ENCODE assay signal across 9 mouse cellular contexts in genomic region chrX:21293666-21294065, GRCm38 (mm10).
DNase-seq lines count a peak whose midpoint lies in the region; ATAC-seq lines count a peak whose summit lies in the region.
"Had no signal": no experiment of that assay in that cellular context is flagged by ENCODE, and none has a peak within 500 bp of the region (broad histone marks: within the 10 kb centered on the region; RNA-seq: fewer than 3 reads in every experiment).

No protein-coding gene starts in this region.

- ATAC-seq in forebrain, embryonic 14.5 days, result no peak
- no peak for ATAC-seq in forebrain, embryonic 12.5 days (ENCODE audit: low FRiP score)
- ATAC-seq in embryonic facial prominence, embryonic 14.5 days (ENCODE audit: low read depth), result no peak
- ATAC-seq in monocyte, adult 5-6 weeks (replicated peaks; ENCODE audit: insufficient number of reproducible peaks, low FRiP score, low TSS enrichment, poor library complexity, severe bottlenecking), result no peak

- 21% methylated on average over 5 of the region's 5 CpGs for WGBS in forebrain, embryonic 14.5 days
- 27% methylated on average over 5 of the region's 5 CpGs for WGBS in forebrain, embryonic 12.5 days
- 21% methylated on average over 4 of the region's 5 CpGs for WGBS in embryonic facial prominence, embryonic 14.5 days

- H3K27ac ChIP-seq in forebrain, embryonic 14.5 days (ENCODE audit: low read depth, low read length), result no peak overlapping the region
- no peak overlapping the region for H3K27ac ChIP-seq in forebrain, embryonic 12.5 days
- no peak overlapping the region for H3K27ac ChIP-seq in embryonic facial prominence, embryonic 14.5 days (replicated peaks; ENCODE audit: low read depth, low read length)
- H3K27ac ChIP-seq: midbrain, embryonic 12.5 days had no signal

- no peaks in the 10 kb centered on the region for H3K9me3 ChIP-seq in forebrain, embryonic 14.5 days (replicated peaks; ENCODE audit: control insufficient read depth, low read length)
- H3K9me3 ChIP-seq in forebrain, embryonic 12.5 days, result 0 out of 2 replicates have a peak, but pooled peaks cover 3% of the 10 kb centered on the region
- no peaks in the 10 kb centered on the region for H3K9me3 ChIP-seq in embryonic facial prominence, embryonic 14.5 days (ENCODE audit: control insufficient read depth, low read length)
- H3K9me3 ChIP-seq: midbrain, embryonic 12.5 days had no signal

- peak; percentile 42 for DNase-seq in forebrain, embryonic 14.5 days (ENCODE audit: low spot score)
- DNase-seq in lung, adult 18-20 months, result peak; percentile 7 to 12
- no peak for DNase-seq in lung, postnatal 25 days (ENCODE audit: low spot score)
- peak; percentile 70 for DNase-seq in adrenal gland, postnatal 10 days
- peak; percentile 8 for DNase-seq in embryonic facial prominence, embryonic 14.5 days (ENCODE audit: low spot score)
- DNase-seq in lung, postnatal 14 days, result peak; percentile 60

- H3K36me3 ChIP-seq in forebrain, embryonic 14.5 days (ENCODE audit: control insufficient read depth, insufficient read depth, low read length), result no peaks in the 10 kb centered on the region
- no peaks in the 10 kb centered on the region for H3K36me3 ChIP-seq in forebrain, embryonic 12.5 days (replicated peaks)
- H3K36me3 ChIP-seq in embryonic facial prominence, embryonic 14.5 days (ENCODE audit: control insufficient read depth, insufficient read depth, low read length), result no peaks in the 10 kb centered on the region
- H3K36me3 ChIP-seq: midbrain, embryonic 12.5 days had no signal

- H3K4me3 ChIP-seq in forebrain, embryonic 14.5 days (ENCODE audit: low read depth, low read length), result no peak overlapping the region
- H3K4me3 ChIP-seq in forebrain, embryonic 12.5 days (replicated peaks), result no peak overlapping the region
- no peak overlapping the region for H3K4me3 ChIP-seq in embryonic facial prominence, embryonic 14.5 days (ENCODE audit: low read depth, low read length)
- H3K4me3 ChIP-seq: midbrain, embryonic 12.5 days had no signal

- H3K4me1 ChIP-seq in forebrain, embryonic 14.5 days (ENCODE audit: control insufficient read depth, insufficient read depth, low read length), result no peaks in the 10 kb centered on the region
- H3K4me1 ChIP-seq in forebrain, embryonic 12.5 days, result no peaks in the 10 kb centered on the region
- no peaks in the 10 kb centered on the region for H3K4me1 ChIP-seq in embryonic facial prominence, embryonic 14.5 days (ENCODE audit: control insufficient read depth, insufficient read depth, low read length)
- H3K4me1 ChIP-seq: midbrain, embryonic 12.5 days had no signal

- no peaks in the 10 kb centered on the region for H3K27me3 ChIP-seq in forebrain, embryonic 14.5 days (replicated peaks; ENCODE audit: control insufficient read depth, insufficient read depth, low read length)
- no peaks in the 10 kb centered on the region for H3K27me3 ChIP-seq in forebrain, embryonic 12.5 days
- no peaks in the 10 kb centered on the region for H3K27me3 ChIP-seq in embryonic facial prominence, embryonic 14.5 days (replicated peaks; ENCODE audit: control insufficient read depth, insufficient read depth, low read length)
- H3K27me3 ChIP-seq: midbrain, embryonic 12.5 days had no signal

- no peak overlapping the region for H3K9ac ChIP-seq in forebrain, embryonic 14.5 days (ENCODE audit: low read length)
- H3K9ac ChIP-seq in forebrain, embryonic 12.5 days, result no peak overlapping the region
- H3K9ac ChIP-seq in embryonic facial prominence, embryonic 14.5 days (ENCODE audit: low read depth, low read length), result no peak overlapping the region
- H3K9ac ChIP-seq: midbrain, embryonic 12.5 days had no signal

- H3K4me2 ChIP-seq in forebrain, embryonic 14.5 days (ENCODE audit: low read length), result no peak overlapping the region
- H3K4me2 ChIP-seq in forebrain, embryonic 12.5 days, result no peak overlapping the region
- no peak overlapping the region for H3K4me2 ChIP-seq in embryonic facial prominence, embryonic 14.5 days (ENCODE audit: low read depth, low read length)
- H3K4me2 ChIP-seq: midbrain, embryonic 12.5 days had no signal
